Mouse (Mus musculus): Measurements from ENCODE around the gene Gm12169. TPM values are rescaled to one million over a fixed set of nuclear protein-coding genes. Genes with fewer than 3 reads are reported as not detected.

Gene Gm12169
- total and polyA plus RNA-seq, 2 experiments from 2014 or later, result not detected

DNA sequence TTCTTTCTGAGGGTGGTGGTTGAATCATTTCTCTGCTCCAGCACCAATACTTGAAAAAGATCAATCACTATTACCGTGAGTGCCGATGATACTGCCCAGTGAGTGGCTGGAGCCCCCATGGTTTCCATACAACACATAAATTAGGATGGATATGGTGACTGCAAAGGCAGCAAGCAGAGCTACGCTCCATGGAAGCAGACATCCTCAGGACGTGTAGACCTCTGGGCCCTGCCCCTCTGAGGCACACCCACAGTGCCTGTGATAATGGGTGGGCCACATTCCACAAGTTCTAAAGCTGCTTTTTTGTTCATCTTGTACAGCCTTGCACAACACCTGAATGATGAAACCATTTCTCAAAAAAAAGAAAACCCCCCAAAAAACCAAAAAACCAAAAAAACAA lies 37.1 kb downstream of the Gm12169 start:
- TF ChIP-seq CTCF (IDR thresholded peaks at IDR 0.05; ENCODE audit: low read depth), result no peak
- H3K4me3 ChIP-seq (ENCODE audit: low read depth, low read length), result no peak overlapping the region
- no peak overlapping the region for H3K27ac ChIP-seq (ENCODE audit: low read depth, low read length)
- H3K4me1 ChIP-seq (ENCODE audit: insufficient read depth), result no peaks in the 10 kb centered on the region
- H3K27me3 ChIP-seq (ENCODE audit: insufficient read depth, low read length), result no peaks in the 10 kb centered on the region
- 85% methylated on average over 4 of the region's 4 CpGs for WGBS
- no peak overlapping the region for H3K9ac ChIP-seq
- no peak overlapping the region for H3K4me2 ChIP-seq (ENCODE audit: low read depth)
- DNase-seq (no peak), ATAC-seq (no peak)
- no peaks in the 10 kb centered on the region for H3K36me3 ChIP-seq (ENCODE audit: insufficient read depth)
- no peaks in the 10 kb centered on the region for H3K9me3 ChIP-seq (ENCODE audit: low read length)

DNA sequence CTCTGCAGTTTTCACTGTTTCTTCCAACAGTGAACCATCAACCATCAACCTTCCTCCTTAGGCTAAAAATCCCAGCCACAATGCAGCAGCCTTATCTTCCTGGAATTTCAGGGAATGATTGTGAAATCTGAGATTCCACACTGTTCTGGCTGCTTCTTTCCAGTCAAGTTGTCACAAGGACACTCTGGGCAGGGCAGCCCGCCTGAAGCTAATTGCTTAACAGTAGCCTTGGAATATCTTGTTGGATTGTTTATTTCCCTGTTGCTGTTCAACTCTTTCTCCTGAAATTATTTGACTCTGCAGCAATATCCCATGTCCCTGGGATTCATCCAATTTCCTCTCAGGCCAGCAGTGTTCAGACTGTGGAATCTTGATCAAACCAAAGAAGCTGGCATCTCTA lies 40.7 kb downstream of the Gm12169 start:
- H3K36me3 ChIP-seq (ENCODE audit: insufficient read depth), result no peaks in the 10 kb centered on the region
- H3K4me3 ChIP-seq (ENCODE audit: low read depth, low read length), result no peak overlapping the region
- no peak overlapping the region for H3K4me2 ChIP-seq (ENCODE audit: low read depth)
- no peak overlapping the region for H3K27ac ChIP-seq (ENCODE audit: low read depth, low read length)
- DNase-seq (no peak), ATAC-seq (no peak)
- H3K9ac ChIP-seq, result no peak overlapping the region
- WGBS, result 82% methylated on average over 1 of the region's 1 CpGs
- no peaks in the 10 kb centered on the region for H3K4me1 ChIP-seq (ENCODE audit: insufficient read depth)
- no peaks in the 10 kb centered on the region for H3K27me3 ChIP-seq (ENCODE audit: insufficient read depth, low read length)
- TF ChIP-seq CTCF (IDR thresholded peaks at IDR 0.05; ENCODE audit: low read depth), result no peak
- no peaks in the 10 kb centered on the region for H3K9me3 ChIP-seq (ENCODE audit: low read length)

DNA sequence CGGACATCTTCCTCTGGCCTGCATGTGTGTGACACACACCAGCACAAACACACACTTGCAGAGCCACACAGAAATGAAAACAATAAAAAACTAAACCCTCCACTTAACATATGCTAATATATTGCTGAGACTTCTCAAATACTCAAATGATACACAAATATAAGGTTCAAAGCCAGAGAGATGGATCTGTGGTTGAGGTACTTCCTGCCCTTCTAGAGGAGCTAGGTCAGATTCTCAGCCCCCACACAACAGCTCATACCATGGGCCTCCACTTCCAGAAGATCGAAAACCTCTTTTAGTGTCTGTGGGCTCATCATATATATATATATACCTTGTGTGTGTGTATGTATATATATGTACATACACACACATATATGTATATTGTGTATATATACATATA lies 42.0 kb downstream of the Gm12169 start:
- no peak for TF ChIP-seq CTCF (IDR thresholded peaks at IDR 0.05; ENCODE audit: low read depth)
- no peak overlapping the region for H3K4me3 ChIP-seq (ENCODE audit: low read depth, low read length)
- no peak overlapping the region for H3K27ac ChIP-seq (ENCODE audit: low read depth, low read length)
- H3K9me3 ChIP-seq (ENCODE audit: low read length), result no peaks in the 10 kb centered on the region
- no peak overlapping the region for H3K9ac ChIP-seq
- no peaks in the 10 kb centered on the region for H3K4me1 ChIP-seq (ENCODE audit: insufficient read depth)
- ATAC-seq, result no peak
- no peak overlapping the region for H3K4me2 ChIP-seq (ENCODE audit: low read depth)
- H3K27me3 ChIP-seq (ENCODE audit: insufficient read depth, low read length), result no peaks in the 10 kb centered on the region
- no peak for DNase-seq
- WGBS, result 96% methylated on average over 2 of the region's 2 CpGs
- no peaks in the 10 kb centered on the region for H3K36me3 ChIP-seq (ENCODE audit: insufficient read depth)

DNA sequence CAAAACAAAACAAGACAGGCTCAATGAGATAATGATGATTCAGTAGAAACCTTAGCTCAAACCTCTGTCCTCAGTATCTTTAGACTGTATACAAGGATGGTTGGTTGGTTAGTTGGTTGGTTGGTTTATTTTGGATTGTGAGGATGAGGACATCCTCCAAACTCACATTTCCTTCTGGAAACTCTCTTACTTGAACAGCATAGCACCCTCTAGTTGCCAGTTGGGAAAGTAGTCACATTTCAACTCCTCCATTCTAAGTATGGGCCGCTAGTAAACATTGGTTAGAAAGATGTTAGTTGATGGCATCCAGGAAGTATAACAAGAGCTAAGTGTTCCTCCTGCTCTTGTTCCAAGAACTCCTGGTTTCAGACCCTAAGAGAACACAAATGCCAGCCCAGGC lies 45.1 kb downstream of the Gm12169 start:
- no peaks in the 10 kb centered on the region for H3K36me3 ChIP-seq (ENCODE audit: insufficient read depth)
- no peak overlapping the region for H3K4me2 ChIP-seq (ENCODE audit: low read depth)
- no peak for ATAC-seq
- no peak overlapping the region for H3K27ac ChIP-seq (ENCODE audit: low read depth, low read length)
- 86% methylated on average over 1 of the region's 1 CpGs for WGBS
- DNase-seq, result no peak
- no peak for TF ChIP-seq CTCF (IDR thresholded peaks at IDR 0.05; ENCODE audit: low read depth)
- H3K4me3 ChIP-seq (ENCODE audit: low read depth, low read length), result no peak overlapping the region
- no peak overlapping the region for H3K9ac ChIP-seq
- H3K27me3 ChIP-seq (ENCODE audit: insufficient read depth, low read length), result no peaks in the 10 kb centered on the region
- H3K9me3 ChIP-seq (ENCODE audit: low read length), result no peaks in the 10 kb centered on the region
- H3K4me1 ChIP-seq (ENCODE audit: insufficient read depth), result no peaks in the 10 kb centered on the region

DNA sequence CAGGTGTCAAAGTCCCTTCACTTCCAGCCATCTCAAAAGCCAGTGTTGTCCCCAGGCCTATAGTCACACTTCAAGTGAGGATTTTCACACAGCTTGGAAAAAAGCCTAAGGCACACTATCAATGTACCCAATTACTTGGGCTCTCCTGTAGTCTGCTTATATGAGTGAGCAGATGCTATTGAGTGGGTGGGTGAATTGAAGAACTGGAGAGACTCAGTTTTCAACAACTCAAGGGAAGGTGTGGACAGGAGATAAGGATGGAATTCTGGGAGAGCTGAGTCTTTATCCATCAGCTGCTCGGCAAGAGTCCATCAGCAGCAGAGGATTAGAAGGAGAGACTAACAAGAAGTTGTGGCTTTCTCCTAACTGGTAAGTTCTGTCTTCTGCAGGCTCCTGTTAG lies 47.3 kb downstream of the Gm12169 start, which contains the start of gene BC053393:
BC053393 (plus strand) TSS at position 210 of the 400 bp plus-strand sequence.
- Histone ChIP-seq H3K27me3 (ENCODE audit: insufficient read depth, low read length) (no peaks in the 10 kb centered on the region), H3K27ac (ENCODE audit: low read depth, low read length) (no peak within 1 kb of the TSS), H3K9ac (no peak within 1 kb of the TSS), H3K4me3 (ENCODE audit: low read depth, low read length) (no peak within 1 kb of the TSS), H3K9me3 (ENCODE audit: low read length) (no peaks in the 10 kb centered on the region), H3K4me2 (ENCODE audit: low read depth) (no peak within 1 kb of the TSS), H3K36me3 (ENCODE audit: insufficient read depth) (no peaks in the 10 kb centered on the region), H3K4me1 (ENCODE audit: insufficient read depth) (no peaks in the 10 kb centered on the region)
- 90% methylated on average over 1 of the region's 1 CpGs for WGBS
- DNase-seq, result no peak
- no peak for TF ChIP-seq CTCF (IDR thresholded peaks at IDR 0.05; ENCODE audit: low read depth)
- ATAC-seq, result no peak

DNA sequence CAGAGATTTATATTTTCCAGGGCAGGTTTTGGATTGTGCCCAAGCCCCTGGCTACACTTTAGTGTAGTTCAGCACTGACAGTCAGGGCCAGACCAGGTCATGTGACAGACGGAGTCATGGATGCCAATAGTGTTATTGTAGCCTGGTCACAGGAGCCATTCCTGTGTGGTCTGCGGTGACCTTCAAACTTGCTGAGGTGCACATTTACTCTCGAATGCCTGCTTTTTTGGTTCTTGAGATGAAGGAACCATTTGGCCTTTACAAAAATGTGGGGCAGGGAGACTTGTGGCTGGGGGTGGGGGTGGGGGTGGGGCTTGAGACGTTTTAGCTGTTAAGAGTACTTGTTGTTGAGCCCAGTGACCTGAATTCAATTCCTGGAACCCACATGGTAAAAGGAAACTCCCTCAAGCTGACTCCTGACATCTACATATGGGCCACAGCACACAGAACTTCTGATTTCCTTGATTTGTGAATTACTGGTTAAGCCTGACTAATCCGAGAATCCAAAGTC lies 54.8 kb downstream of the Gm12169 start:
- Histone ChIP-seq H3K4me1 (ENCODE audit: insufficient read depth) (no peaks in the 10 kb centered on the region), H3K9ac (no peak overlapping the region), H3K36me3 (ENCODE audit: insufficient read depth) (no peaks in the 10 kb centered on the region), H3K4me3 (ENCODE audit: low read depth, low read length) (no peak overlapping the region), H3K27me3 (ENCODE audit: insufficient read depth, low read length) (no peaks in the 10 kb centered on the region), H3K9me3 (ENCODE audit: low read length) (no peaks in the 10 kb centered on the region), H3K4me2 (ENCODE audit: low read depth) (no peak overlapping the region), H3K27ac (ENCODE audit: low read depth, low read length) (no peak overlapping the region)
- no peak for TF ChIP-seq CTCF (IDR thresholded peaks at IDR 0.05; ENCODE audit: low read depth)
- DNase-seq (no peak), ATAC-seq (no peak)
- 63% methylated on average over 5 of the region's 5 CpGs for WGBS

DNA sequence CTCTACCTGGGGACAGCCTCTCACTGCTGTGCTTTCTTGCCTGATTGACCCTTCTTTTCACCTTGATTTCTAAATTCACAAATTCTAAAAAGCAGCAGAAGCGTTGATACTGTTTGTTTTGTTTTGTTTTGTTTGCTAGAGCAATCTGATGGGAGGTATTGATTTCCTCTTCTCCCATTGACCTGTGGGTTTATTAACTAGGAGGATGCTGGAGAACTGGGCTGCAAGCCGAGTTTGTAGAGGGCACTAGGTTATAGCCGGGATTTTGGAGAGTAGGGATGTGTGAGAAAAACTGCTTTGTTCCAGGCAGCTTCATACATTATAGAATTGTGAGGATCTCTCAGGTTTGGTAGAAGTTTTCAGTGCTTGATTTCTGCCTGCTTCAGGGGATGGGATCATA lies 56.4 kb downstream of the Gm12169 start:
- Histone ChIP-seq H3K9ac (no peak overlapping the region), H3K4me1 (ENCODE audit: insufficient read depth) (no peaks in the 10 kb centered on the region), H3K27ac (ENCODE audit: low read depth, low read length) (no peak overlapping the region), H3K4me3 (ENCODE audit: low read depth, low read length) (no peak overlapping the region), H3K4me2 (ENCODE audit: low read depth) (no peak overlapping the region), H3K36me3 (ENCODE audit: insufficient read depth) (no peaks in the 10 kb centered on the region), H3K27me3 (ENCODE audit: insufficient read depth, low read length) (no peaks in the 10 kb centered on the region), H3K9me3 (ENCODE audit: low read length) (no peaks in the 10 kb centered on the region)
- ATAC-seq, result no peak
- DNase-seq, result no peak
- WGBS, result 91% methylated on average over 3 of the region's 3 CpGs
- no peak for TF ChIP-seq CTCF (IDR thresholded peaks at IDR 0.05; ENCODE audit: low read depth)
